Mouse (Mus musculus) retina, adult 2 months (tissue): ENCODE data around the gene Glp2r.

Experiments used
- DNase-seq: peaks from one replicate; pipeline ENCODE4 v3.0.0-alpha.2; 2012; ENCODE audit warnings: low read depth, low spot score

Glp2r gene

GRCm38 (mm10) chr11:67728726-67729125, 42.2 kb downstream of the Glp2r start:
- no peak for DNase-seq

GRCm38 (mm10) chr11:67727095-67727494, 43.9 kb downstream of the Glp2r start:
- no peak for DNase-seq

GRCm38 (mm10) chr11:67723231-67724013, 47.5 kb downstream of the Glp2r start:
- DNase-seq, result no peak

- no peak for DNase-seq
Measured at GRCm38 (mm10) chr11:67722399-67723156, 48.4 kb downstream of the Glp2r start.

DNA sequence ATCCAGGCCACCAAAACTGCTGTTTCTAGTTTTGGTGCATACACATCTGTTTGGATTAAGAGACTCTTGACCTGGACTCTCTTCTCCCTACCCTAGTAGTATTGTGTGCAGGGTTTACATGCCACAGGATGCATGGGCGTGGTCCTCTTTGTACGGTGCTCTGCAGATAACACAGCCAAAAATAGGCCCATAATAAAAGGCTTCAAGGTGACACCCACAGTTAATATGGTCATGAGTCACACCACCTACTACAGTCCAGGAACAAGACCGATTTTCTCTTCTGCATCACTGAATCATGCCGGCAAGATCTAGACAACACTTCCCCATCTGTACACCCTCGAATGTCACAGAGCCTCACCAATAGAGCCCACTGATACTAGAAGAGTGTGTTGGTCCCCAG, 49.5 kb downstream of the Glp2r start:
- DNase-seq, result no peak

GRCm38 (mm10) chr11:67715382-67715781, 55.6 kb downstream of the Glp2r start:
- DNase-seq, result no peak

GRCm38 (mm10) chr11:67712976-67713375, 58.0 kb downstream of the Glp2r start:
- DNase-seq, result no peak

DNA sequence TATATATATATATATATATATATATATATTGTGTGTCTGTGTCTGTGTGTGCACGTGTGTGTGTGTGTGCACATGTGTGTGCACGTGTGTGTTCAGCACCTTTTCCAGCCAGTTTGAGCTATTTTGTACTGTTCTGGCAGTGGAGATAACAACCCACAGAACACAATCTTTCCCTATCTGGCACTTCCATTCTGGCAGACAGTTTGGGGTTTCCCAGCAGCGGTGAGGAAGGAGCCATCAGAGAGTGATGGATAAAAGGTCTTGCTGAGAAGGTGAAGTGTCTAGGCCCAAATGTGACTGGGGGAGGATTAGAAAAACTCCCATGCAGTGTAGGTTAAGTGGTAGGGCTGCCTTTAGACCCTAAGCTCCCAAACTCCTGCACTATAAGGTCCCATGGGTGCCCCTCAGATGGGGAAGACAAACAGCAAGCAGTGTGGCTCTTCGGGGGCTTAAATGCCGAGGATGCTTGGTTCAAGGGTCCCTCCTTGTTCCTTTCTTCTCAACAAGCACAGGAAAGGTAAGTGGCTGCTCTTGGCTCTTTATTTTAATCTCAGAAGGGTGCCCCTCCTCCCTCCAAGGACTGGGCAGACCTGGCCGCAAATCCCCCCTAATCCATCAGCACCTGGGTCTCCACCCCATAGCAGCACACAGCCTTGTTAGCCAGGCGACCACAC, 76.1 kb downstream of the Glp2r start, which contains the start of gene Rcvrn:
Gene Rcvrn, plus strand, starts transcription at position 624 of the 674 bp plus-strand sequence.
- peak; percentile 71 for DNase-seq

GRCm38 (mm10) chr11:67686109-67686508, 84.8 kb downstream of the Glp2r start:
- no peak for DNase-seq

DNA sequence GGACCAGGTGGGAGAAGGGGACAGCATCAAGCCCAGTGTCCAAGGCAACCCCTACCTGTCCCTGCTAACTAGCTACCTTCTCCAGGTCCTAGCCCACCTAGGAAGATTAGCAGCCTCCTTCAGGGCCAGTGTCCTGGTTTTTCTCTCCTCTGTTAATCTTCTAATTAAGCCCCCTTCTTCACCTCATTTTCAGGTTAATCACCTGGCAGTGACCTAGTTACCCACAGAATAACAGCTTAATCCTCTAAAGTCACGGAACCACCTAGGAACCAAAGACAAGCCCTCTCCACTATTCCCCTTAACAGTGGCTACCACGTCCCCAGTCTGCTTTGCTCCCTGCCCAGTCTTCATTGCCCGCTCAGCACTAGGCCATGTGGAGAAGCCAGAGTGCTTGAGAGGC, 89.1 kb downstream of the Glp2r start:
- DNase-seq, result peak; percentile 74

DNA sequence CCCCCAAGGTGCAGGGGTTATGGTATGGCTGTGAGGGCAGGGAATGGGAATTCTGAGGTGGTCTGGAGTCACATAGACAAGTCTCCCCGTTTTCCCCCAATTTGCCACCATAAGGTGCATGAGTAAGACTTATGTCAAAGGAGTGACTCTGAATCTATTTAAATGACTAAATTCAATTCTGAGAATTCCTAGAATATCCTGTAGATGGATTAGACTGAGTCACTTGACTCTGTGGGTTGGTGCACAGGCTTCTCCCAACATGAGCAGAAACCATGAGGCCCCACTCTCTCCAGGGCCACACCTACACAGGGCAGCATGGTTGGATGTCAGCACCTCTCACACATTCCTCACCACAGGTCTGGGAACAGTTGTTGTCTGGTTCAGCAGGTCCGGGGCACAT, 91.0 kb downstream of the Glp2r start:
- DNase-seq, result no peak

- DNase-seq, result no peak
Measured at GRCm38 (mm10) chr11:67679300-67679699, 91.7 kb downstream of the Glp2r start.

DNA sequence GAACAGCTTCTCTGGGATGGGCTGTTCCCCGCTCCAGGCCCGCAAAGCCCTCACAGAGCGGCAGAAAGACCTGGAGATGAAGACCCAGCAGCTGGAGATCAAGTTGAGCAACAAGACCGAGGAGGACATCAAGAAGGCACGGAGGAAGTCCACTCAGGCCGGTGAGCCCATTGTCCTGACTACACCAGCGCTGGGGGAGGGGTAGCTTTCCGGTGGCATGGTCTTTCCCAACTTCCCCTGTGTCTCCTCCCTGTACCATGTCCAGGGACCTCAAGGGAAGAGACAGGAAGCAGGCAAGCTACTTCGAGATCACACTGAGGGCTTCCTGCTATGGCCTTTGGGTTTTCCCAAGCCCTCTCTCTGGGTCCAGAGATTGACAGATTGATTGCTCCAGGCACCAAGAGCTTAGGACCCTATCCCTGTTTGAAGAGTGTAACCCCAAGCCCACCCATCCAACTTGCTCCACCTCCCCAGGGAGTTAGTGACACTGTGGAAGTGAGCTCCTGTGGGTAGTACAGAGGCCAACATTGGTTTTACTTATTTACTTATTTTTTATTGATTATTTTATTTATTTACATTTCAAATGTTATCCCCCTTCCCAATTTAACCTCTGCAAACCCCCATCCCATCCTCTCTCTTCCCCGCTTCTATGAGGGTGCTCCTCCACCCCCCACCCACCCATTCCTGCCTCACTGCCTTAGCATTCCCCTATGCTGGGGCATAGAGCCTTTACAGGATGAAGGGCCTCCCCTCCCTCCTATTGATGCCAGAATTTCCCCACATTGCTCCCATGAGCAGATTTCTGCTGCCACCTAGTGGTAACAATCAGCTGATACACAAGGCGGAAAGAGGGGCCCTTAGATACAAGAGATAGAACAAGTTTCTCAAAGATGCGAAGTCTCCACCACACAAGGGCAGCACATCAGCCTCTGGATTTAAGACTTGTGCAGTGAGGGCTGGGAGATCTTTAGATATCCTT, 95.1 kb downstream of the Glp2r start:
- DNase-seq, result peak; percentile 64

DNA sequence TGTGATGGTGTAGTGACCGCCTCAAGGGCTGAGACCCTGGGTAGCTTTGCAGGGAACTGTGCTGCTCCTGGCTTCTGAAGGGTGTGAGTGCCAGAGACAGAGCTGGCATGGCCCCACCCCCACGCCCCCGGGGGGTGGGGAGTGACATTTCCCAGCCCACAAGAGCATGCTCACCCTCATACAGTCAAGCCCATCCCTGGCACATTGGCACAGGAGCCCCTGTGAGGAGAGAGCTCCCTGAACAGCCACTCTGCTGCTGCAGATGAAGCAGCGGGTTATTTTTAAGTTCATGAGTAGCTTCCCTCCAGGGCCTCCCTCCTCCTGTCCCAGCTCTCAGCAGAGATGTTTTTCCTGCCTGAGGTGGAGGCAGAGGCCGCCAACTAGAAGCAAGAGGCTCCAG, 98.8 kb downstream of the Glp2r start:
- DNase-seq, result no peak

- DNase-seq, result no peak
Measured at GRCm38 (mm10) chr11:67670031-67670430, 100.9 kb downstream of the Glp2r start.

- no peak for DNase-seq
Measured at GRCm38 (mm10) chr11:67668460-67669007, 102.4 kb downstream of the Glp2r start.

DNA sequence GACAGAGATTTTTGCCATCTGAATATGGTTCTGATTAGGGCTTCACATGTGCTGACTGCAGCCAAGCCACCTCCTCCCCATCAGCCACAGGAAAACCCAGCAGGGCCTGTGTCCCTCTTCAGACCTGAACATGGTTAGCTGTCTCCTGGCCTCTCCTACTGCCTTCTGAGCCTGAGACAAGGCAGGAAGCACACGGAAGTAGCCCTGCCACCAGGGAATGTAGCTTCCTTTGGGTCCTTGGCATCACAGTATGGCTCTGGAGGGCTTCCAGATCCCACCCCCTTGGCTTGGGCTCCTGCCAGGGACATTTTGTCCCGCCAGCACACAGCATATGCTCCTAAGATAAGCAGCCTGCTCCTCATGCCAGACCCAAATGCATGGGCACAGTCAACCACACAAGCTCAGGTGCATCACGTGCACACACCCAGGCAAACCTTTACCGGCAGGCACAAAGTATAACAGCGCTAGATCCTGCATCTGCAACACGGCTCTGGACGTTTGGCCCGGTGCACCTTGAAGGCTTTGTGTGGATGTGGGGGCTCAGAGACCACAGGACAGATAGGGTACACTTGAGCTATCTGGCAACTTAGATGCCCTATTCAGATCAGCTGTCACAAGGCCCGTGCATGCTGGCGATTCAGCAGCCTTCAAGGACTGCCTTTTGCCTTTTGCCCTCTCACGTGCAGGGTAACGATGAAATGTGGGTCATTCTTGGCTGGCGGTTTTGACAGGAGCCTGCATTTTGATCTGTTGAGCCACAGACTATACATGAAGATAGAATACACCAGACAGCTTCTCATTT, 103.2 kb downstream of the Glp2r start:
- DNase-seq, result no peak

GRCm38 (mm10) chr11:67666129-67666528, 104.8 kb downstream of the Glp2r start:
- no peak for DNase-seq

GRCm38 (mm10) chr11:67664918-67665317, 106.0 kb downstream of the Glp2r start:
- no peak for DNase-seq

DNA sequence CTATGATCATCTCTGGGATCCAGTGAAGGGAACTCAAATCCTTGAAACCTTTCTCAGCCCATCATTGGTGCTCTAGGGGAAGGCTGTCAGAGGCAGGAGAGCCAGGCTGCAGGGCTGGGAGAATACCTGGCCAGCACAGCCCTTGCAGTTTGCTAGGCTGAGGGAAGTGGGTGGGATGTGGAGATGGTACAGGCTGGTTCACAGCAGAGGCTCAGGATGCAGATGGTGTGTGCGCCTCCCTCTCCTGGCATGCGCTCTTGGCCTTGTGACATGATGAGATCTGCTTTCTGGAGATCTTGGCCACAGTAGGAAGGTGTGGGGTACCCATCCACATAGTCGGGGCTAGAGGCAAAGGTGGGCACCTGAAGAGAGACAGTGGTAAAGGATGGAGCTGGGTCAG, 106.7 kb downstream of the Glp2r start:
- DNase-seq, result no peak
